Mouse (Mus musculus) C2C12 (cell line): ENCODE measurements at regions not wholly inside any gene's neighbourhood (a gene's known extent, or its start where the extent isn't known, plus 50 kb on each side); places are given as distances from the start of the nearest gene placed in this dataset.

Experiments
- CTCF ChIP-seq: IDR thresholded peaks from one replicate; pipeline ENCODE4 v1.5.1; 2011; ENCODE audit not compliant: control insufficient read depth, insufficient read depth, insufficient read length
- MAX ChIP-seq: IDR thresholded peaks from one replicate; pipeline ENCODE4 v1.6.1; 2011; ENCODE audit warnings: mild to moderate bottlenecking, control low read depth

DNA sequence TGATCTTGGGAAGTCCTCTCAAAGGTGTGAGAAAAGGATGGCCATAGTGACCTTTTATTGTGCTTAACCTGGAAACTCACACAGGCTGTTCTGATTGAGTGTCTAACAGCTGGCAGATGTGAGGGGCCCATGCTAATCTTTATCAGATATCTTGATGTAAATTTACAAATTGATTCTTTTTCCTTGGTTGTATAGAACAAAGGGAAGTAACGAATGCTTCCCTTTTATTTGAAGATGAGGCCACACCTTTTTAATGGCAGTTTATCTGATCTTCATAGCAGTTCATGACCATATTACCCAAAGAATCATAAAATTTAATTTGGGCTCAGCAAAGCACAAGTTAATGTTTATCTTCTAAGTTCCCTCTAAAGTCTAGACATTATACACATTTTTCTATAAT, 926.7 kb downstream of the Car8 start:
- TF ChIP-seq MAX = no peak
- TF ChIP-seq CTCF = no peak
